Mouse (Mus musculus) B cell, adult 67 days (primary cell): Measurements from ENCODE around the gene Gm45213. TPM values are rescaled to one million over a fixed set of nuclear protein-coding genes. Genes with fewer than 3 reads are reported as not detected.

Experiments used
- total RNA-seq, 2 experiments: library from RNA; stranded (reverse); gene quantifications; 4 replicates each; pipeline ENCODE4 v1.2.4; 2023

Gene Gm45213
- total RNA-seq = not detected

DNA sequence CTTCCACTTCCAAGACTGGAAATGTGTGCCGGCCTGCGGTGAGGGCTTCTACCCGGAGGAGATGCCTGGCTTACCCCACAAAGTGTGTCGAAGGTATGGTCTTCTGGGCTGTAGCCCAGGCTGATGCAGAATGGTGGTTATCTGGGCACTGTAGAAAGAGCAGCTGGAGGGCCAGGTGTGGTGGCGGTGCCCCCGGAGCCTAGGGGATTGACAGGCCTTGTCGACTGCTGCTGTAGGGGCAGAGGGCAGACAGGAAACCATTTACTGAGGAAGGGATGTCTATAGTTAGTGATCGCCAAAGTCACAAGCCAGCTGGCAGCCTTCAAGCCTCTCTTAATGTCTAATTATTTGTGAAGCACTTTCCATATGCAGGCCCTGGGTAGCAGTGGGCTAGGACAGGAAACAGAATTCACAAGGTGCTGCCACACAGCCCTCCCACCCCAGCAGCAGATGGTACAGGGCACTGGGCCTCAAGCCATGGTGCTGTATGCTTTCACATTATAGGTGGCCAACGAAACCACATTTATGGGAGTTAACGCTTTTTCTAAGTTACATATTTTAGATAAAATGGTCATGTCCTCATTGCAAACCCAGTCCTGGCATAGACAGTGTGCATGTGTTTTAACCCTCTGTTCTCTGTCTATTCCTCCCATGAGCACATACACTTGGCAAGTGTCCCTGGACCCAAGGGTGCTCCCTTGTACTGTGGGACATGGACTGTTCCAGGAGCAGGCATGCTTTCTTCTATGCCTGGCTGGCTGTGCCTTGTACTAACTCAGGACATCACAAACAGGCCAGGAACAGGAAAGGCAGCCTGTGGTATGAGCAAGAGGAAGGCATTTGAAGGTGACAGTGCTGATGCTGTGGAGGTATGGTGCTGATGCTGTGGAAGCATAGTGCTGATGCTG lies at the start of gene Gm45213:
TSS of gene Gm45213 (plus strand) at position 51 of the 908 bp plus-strand sequence.

DNA sequence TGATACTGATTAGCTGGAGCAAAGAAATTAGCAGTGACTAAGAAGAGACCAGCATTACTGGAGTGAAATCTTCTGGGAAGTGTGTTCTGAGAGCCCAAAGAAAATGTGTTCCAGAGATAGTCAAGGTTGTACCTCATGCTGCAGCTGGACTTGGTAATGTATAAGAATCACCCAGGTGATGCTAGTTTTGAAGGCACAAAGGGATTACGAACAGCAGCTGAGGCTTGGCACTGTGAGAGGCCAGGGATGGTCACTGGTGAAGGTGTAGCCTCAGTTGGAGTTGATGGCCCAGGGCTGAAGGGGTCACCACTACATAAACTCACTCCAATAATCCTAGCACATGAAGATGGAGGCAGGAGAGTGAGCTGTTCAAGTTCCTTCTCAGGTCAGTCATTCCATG lies 15.3 kb downstream of the Gm45213 start, which contains the start of gene Snrpa1:
TSS of gene Snrpa1 (plus strand) at position 301 of the 400 bp plus-strand sequence.

DNA sequence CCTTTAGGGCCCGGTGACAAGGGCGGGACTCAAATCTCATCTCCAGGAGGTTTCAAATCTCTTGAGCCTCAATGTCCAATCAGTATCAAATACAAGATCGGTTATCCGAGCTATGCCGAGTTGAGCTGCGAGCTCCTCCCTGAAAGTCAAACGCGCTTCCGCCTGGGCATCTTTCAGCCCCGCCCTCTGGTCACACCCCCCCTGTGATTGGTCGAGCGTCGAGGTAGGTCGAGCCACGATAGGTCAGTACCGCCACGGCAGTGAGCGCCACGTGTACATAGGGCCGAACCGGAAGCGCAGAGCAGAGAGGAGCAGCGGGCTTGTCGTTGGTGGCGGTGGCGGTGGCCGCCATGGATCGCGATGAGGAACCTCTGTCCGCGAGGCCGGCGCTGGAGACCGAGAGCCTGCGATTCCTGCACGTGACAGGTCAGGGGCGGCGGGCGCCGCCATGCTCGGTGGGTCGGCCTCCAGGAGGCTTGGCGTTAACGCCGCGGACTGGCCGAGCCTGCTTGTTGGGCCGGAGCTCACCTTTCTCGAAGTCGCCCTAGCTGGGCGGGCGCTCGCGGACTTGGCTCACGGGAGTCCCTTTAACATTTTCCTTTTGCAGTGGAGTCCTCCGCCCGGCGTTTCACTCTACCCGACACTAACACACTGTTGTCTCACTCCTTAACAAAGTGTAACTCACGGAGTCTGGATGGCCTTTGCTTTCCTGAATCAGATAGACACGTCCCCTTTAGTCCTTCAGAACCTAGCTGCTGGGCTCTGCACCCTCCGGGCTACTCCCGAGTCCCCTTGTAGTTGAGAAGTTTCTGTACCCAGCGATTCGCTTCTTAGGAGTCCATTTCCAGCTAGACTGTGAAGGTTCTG lies 36.2 kb downstream of the Gm45213 start, which contains the start of gene Selenos:
TSS of gene Selenos (plus strand) at position 286 of the 867 bp plus-strand sequence.

DNA sequence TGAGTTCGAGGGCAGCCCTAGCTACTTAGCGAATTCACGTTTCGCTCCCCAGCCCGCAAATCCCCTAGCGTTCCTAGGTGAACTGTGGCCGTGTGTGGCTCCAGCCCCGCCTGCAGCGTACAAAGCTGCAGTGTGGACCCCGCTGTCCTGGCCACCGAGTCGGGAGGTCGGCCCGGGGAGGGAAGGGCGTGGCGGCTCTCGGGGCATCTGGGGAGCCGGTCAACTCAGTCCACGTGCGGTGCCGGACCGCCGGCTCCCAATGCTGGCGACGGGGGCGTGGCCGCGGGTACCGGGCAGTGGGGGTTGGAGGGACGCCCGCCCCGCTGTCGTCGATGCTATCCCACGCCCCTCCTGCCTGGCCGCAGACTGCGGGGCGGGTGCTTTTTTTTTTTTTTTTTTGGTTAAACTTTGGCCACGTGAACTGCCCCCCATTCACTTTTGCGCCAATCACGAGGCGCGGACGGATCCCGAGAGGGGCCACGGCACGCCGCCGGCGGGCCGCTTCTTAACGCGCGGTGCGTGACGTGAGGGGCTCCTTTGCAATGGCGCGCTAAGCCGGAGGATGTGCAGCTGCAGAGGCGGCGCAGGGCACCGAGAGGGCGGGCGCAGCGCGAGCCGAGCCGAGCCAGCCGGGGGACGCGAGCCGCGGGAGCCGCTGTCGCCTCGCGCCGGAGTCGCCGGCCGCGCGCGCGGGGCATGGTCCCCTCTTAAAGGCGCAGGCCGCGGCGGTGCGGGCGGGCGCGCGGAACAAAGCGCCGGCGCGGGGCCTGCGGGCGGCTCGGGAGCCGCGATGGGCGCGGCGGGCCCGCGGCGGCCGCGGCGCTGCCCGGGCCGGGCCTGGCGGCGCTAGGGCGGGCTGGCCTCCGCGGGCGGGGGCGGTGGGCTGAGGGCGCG lies 65.8 kb downstream of the Gm45213 start, which contains the start of gene Chsy1:
TSS of gene Chsy1 (plus strand) at position 555 of the 894 bp plus-strand sequence.

Other genes with a start within 250 kb of the Gm45213 start
- gene Pcsk6, start 181.9 kb upstream of the Gm45213 start, total RNA-seq = not detected
- gene Snrpa1, start 15.4 kb downstream of the Gm45213 start, total RNA-seq = 10 to 100 TPM; 67.0 to 69.8 TPM
- gene Selenos, start 36.0 kb downstream of the Gm45213 start, total RNA-seq = 10 to 100 TPM; 58.7 to 61.8 TPM
- 10 to 100 TPM; 78.6 to 82.5 TPM for gene Chsy1, start 65.9 kb downstream of the Gm45213 start, total RNA-seq